Mouse (Mus musculus) liver, adult 2 months (tissue): ENCODE measurements around the gene Hc.

Source experiments
- CTCF ChIP-seq: fragments of 200-500 bp; IDR thresholded peaks from 2 replicates; pipeline ENCODE4 v1.5.1; 2011; ENCODE audit warnings: low read depth, low read length, control low read depth
- POLR2A ChIP-seq: fragments of 200-500 bp; IDR thresholded peaks from 2 replicates; pipeline ENCODE4 v1.6.1; 2011; ENCODE audit warnings: low read length, control low read depth; ENCODE audit not compliant: insufficient read depth; ENCODE audit errors: extremely low read depth

DNA sequence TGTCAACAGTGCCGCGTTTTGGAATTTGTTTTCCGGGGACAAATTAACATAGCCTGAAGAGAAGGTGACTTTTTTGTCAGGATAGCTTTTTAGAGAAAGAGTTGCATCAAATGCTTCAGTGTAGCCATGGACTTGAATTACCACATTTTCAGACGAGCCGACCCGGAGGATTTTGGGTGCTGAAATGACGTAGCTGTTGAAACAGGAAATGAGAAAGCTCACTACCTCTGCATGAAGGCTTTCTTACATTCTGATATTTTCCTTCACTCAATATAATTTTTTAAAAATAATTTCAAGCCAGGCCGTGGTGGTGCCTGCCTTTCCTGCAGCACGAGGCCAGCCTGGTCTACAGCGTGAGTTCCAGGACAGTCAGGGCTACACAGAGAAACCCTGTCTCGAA is 4.0 kb downstream of the Hc start:
- TF ChIP-seq POLR2A (no peak), CTCF (no peak)
